Mouse (Mus musculus): ENCODE data around the gene Sfxn2. TPM values are rescaled to one million over a fixed set of nuclear protein-coding genes. Genes with fewer than 3 reads are reported as not detected.

Sfxn2 gene
- total RNA-seq, 2 experiments from 2014 or later = 0.98 to 19.3 TPM

Other genes starting within 250 kb of the Sfxn2 start
- gene Psd, start 246.2 kb upstream of the Sfxn2 start, total RNA-seq (2015; ENCODE audit: low replicate concordance) = not detected in 2 replicates
- 2.8 TPM in 1 of 2 replicates, not detected in the other for gene Psd, start 246.2 kb upstream of the Sfxn2 start, total RNA-seq (2017; ENCODE audit: low replicate concordance)
- not detected in 2 replicates for gene Fbxl15, start 245.2 kb upstream of the Sfxn2 start, total RNA-seq (2015; ENCODE audit: low replicate concordance)
- 2.2 TPM in 1 of 2 replicates, not detected in the other for gene Fbxl15, start 245.2 kb upstream of the Sfxn2 start, total RNA-seq (2017; ENCODE audit: low replicate concordance)
- 8.4 and 16.2 TPM in 2 replicates for gene Cuedc2, start 234.7 kb upstream of the Sfxn2 start, total RNA-seq (2015; ENCODE audit: low replicate concordance)
- gene Cuedc2, start 234.7 kb upstream of the Sfxn2 start, total RNA-seq (2017; ENCODE audit: low replicate concordance) = 42.4 and 50.7 TPM in 2 replicates
- 4.6 and 6.1 TPM in 2 replicates for gene Mfsd13a, start 232.2 kb upstream of the Sfxn2 start, total RNA-seq (2015; ENCODE audit: low replicate concordance)
- 1.4 and 6.2 TPM in 2 replicates for gene Mfsd13a, start 232.2 kb upstream of the Sfxn2 start, total RNA-seq (2017; ENCODE audit: low replicate concordance)
- gene 2310034G01Rik, start 223.1 kb upstream of the Sfxn2 start, total RNA-seq (2015; ENCODE audit: low replicate concordance) = not detected in 2 replicates
- not detected in 2 replicates for gene 2310034G01Rik, start 223.1 kb upstream of the Sfxn2 start, total RNA-seq (2017; ENCODE audit: low replicate concordance)
- 66.7 and 75.0 TPM in 2 replicates for gene Actr1a, start 177.6 kb upstream of the Sfxn2 start, total RNA-seq (2015; ENCODE audit: low replicate concordance)
- 82.9 and 94.7 TPM in 2 replicates for gene Actr1a, start 177.6 kb upstream of the Sfxn2 start, total RNA-seq (2017; ENCODE audit: low replicate concordance)
- 3.6 and 5.9 TPM in 2 replicates for gene Sufu, start 176.5 kb upstream of the Sfxn2 start, total RNA-seq (2015; ENCODE audit: low replicate concordance)
- gene Sufu, start 176.5 kb upstream of the Sfxn2 start, total RNA-seq (2017; ENCODE audit: low replicate concordance) = 2.4 and 4.8 TPM in 2 replicates
- 4.2 and 9.4 TPM in 2 replicates for gene Trim8, start 71.7 kb upstream of the Sfxn2 start, total RNA-seq (2015; ENCODE audit: low replicate concordance)
- 5.5 and 7.7 TPM in 2 replicates for gene Trim8, start 71.7 kb upstream of the Sfxn2 start, total RNA-seq (2017; ENCODE audit: low replicate concordance)
- gene Arl3, start 167 bp upstream of the Sfxn2 start, total RNA-seq (2015; ENCODE audit: low replicate concordance) = 4.6 and 15.1 TPM in 2 replicates
- 6.7 and 24.4 TPM in 2 replicates for gene Arl3, start 167 bp upstream of the Sfxn2 start, total RNA-seq (2017; ENCODE audit: low replicate concordance)
- gene Wbp1l, start 25.7 kb downstream of the Sfxn2 start, total RNA-seq (2015; ENCODE audit: low replicate concordance) = 5.0 and 8.8 TPM in 2 replicates
- gene Wbp1l, start 25.7 kb downstream of the Sfxn2 start, total RNA-seq (2017; ENCODE audit: low replicate concordance) = 6.7 and 9.2 TPM in 2 replicates
- gene Cyp17a1, start 99.8 kb downstream of the Sfxn2 start, total RNA-seq (2015; ENCODE audit: low replicate concordance) = not detected in 2 replicates
- gene Cyp17a1, start 99.8 kb downstream of the Sfxn2 start, total RNA-seq (2017; ENCODE audit: low replicate concordance) = not detected in 2 replicates
- gene Borcs7, start 116.5 kb downstream of the Sfxn2 start, total RNA-seq (2015; ENCODE audit: low replicate concordance) = 3.8 and 8.3 TPM in 2 replicates
- not detected in 2 replicates for gene Borcs7, start 116.5 kb downstream of the Sfxn2 start, total RNA-seq (2017; ENCODE audit: low replicate concordance)
- gene As3mt, start 134.1 kb downstream of the Sfxn2 start, total RNA-seq (2015; ENCODE audit: low replicate concordance) = 2.5 and 10.9 TPM in 2 replicates
- gene As3mt, start 134.1 kb downstream of the Sfxn2 start, total RNA-seq (2017; ENCODE audit: low replicate concordance) = 1.2 and 2.0 TPM in 2 replicates
- 35.0 and 39.8 TPM in 2 replicates for gene Cnnm2, start 188.2 kb downstream of the Sfxn2 start, total RNA-seq (2015; ENCODE audit: low replicate concordance)
- gene Cnnm2, start 188.2 kb downstream of the Sfxn2 start, total RNA-seq (2017; ENCODE audit: low replicate concordance) = 40.1 and 60.7 TPM in 2 replicates